Mouse (Mus musculus) CD4-positive, CD25-positive, alpha-beta regulatory T cell, adult 4 months (primary cell): ENCODE data around the gene T. TPM values are rescaled to one million over a fixed set of nuclear protein-coding genes. Genes with fewer than 3 reads are reported as not detected.
"Not testable (repeated sequence)": the region's sequence is repeated elsewhere in the genome, so short reads cannot be mapped to it uniquely, and the experiment has no call there.

Experiments
- ATAC-seq: one replicate; pipeline ENCODE4 v1.8.0; 2017
- polyA plus RNA-seq, 2 experiments: library from polyadenylated mRNA; unstranded; fragments of 100-300 nt; shearing (Covaris generic); gene quantifications; one replicate each; pipeline ENCODE4 v1.2.1; 2017

Gene T
- polyA plus RNA-seq, result not detected

DNA sequence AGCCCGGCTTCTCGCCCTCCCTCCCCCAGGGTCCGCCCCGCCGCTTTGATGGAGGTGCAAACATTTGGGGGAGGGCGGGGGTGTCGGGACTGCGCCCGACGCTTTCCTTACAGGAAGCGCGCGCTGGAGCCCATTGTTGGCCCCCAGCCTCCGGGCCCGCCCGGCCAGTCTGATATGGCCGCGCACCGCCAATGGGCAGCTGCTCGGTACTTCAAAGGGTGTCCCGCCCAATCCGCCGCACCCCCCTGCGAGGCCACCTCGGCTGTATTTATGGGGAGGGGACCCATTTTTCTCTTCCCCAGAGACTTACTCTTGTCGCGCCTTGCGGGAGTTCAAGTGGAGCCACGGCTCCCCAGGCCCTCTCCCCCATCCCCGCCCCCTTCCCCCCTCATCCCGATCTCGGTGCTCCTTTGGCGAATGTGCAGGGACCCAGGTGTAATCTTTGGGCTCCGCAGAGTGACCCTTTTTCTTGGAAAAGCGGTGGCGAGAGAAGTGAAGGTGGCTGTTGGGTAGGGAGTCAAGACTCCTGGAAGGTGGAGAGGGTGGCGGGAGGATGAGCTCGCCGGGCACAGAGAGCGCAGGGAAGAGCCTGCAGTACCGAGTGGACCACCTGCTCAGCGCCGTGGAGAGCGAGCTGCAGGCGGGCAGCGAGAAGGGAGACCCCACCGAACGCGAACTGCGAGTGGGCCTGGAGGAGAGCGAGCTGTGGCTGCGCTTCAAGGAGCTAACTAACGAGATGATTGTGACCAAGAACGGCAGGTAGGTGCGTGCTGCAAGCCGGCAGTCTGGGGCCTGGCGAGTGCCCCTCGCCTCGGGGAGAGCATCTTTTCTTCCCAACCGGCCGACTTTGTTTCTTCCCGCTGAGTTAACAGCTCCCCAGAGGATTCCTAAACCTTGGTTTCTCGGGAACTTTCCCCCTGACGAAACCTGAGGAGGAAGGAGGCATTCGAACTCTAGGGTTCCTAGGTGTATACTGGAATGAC, at the start of gene T:
TSS of gene T (plus strand) at position 446 of the 983 bp plus-strand sequence.
- no peak for ATAC-seq

DNA sequence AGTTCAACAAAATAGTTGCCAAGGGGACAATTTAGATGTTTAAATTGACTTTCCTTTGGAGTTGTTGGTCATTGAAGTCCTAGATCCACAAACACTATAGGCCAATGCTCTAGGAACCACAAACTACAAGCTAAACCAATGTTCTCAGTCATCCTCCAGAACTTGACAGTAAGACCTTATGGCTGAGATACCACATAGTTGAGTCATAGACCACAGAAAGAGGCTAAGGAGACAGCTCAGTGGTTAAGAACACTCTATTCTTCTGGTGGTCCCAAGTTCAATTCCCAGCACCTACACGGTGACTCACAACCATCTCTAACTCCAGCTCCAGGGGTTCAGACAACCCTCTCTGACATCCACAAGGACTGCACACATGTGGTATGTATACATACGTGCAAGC, 48.8 kb upstream of the T start:
- ATAC-seq, result no peak

DNA sequence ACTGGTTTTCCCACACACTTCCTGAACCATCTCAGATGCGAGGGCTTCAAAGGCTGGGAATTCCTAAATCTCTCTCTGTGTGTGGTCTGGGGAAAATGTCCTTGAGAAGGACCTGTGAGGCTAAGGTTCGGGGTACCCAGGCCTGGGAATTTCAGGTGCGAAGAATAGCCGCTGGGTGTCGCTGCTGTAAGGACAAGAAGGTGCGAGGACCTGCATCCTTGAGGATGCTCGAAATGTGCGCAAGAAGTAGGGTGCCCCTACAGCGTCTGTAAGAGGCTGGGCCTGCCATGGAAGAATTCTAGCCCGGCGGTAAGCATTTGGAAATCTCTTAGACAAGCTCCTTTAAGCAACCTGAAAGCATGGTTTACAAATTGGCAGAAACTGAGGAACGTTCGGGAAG, 45.8 kb upstream of the T start:
- peak; percentile 56 for ATAC-seq

DNA sequence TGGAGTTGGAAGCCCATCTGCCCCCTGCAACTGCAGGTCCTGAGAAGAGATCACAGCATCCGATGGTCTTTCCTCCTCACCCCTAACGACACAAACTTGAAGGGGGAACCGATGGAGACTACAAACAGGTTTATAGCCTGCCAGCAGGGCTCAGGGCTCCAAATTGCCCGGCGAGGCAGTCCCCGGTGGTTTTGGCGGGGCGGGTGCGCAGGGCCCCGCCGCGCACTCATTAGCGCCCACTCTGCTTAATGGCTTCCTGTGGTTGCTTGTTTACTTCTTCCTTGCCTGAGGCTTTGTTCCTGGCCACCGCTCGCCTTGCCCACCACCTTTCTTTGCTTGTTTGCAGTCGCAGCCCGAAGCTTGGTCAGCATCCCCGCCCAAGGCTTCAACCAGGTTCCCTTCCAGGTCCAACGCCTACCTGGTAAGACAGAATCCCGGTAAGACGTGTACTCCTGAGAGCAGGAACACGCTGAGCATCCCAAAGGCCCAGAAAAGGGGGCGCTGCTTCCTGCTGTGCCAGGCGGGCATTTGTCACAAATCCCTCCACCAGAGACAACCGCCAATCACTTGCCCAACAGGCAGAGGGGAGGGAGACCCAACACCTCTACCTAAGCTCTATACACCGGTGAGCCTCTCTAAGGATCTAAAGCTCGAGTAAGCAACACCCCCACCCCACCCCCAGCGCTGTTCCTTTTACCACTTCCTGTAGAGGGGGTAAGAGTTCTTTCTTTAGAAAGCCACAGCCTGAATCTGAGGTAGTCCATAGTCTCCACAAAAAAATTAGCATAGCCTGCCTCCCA, 45.0 kb upstream of the T start:
- peak; percentile 92 for ATAC-seq

DNA sequence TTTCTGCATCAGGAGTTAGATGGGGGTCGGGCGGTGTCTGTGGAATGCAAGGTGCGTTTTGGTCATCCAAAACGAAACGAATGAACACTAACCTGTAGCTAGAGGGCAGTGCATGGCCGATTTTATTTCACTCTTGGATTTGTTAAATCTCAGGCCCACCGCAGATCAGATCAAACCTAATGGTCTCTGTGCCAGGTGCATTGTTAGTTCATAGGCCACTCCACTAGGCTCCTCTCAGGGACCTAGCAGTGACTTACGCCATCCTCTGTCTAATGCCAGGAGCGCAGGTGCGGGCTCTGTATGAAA, 44.5 kb upstream of the T start:
- ATAC-seq, result no peak

DNA sequence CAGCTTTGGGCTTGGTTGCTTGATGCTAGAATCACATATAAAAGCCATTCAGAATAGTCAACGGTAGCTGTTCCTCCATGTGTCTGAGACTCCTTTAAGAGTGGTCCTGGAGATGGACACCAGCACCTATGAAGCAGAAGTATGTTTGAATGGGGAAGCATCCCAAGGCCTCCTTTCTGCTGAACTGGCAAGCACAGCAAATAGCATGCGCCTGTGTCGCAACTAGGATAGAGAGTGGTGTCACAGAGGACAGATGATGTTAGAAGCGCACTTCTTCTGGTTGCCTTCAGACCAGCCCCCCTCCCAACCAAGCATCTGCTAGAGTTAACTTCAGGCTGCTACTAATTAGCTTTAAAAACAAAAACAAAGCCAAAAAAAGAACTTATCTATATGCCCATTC, 43.7 kb upstream of the T start:
- ATAC-seq, result no peak

DNA sequence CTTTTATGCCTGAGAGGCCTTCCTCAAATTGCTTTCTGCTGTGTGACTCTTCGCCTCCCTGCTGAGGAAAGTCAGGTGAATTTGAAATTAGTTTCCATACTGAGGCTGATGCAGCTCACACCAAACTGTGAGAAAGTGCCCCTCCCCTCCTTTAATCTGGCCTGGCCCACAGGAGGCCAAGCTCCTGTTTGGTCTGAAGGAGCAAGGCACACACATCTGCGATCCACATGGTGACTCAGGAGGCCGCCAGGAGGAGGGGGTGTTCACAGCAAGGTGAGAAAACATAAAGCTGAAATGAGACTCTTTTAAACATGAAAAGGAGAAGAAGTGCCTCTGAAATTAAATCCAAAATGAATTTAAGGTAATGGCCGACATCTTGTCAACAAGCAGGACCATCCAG, 37.9 kb upstream of the T start:
- ATAC-seq, result no peak

DNA sequence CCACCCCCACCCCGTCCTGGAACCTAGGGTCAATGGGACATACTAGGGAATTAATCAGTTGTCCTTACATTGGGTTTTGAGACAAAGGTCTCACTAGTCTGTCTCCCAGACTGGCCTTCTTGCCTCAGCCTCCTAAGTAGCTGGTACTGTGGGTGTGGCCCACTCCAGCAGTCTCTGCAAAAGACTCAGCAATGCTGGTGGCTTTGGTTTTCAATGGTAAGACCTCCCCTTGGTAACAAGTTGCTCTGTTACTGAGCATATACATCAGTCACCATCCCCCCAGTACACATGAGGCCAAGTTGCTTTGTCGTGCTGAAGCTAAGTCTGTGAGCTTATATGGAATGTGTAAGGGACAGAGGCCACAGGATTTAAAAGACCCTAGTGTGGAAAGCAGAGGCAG, 36.3 kb upstream of the T start:
- ATAC-seq, result no peak

DNA sequence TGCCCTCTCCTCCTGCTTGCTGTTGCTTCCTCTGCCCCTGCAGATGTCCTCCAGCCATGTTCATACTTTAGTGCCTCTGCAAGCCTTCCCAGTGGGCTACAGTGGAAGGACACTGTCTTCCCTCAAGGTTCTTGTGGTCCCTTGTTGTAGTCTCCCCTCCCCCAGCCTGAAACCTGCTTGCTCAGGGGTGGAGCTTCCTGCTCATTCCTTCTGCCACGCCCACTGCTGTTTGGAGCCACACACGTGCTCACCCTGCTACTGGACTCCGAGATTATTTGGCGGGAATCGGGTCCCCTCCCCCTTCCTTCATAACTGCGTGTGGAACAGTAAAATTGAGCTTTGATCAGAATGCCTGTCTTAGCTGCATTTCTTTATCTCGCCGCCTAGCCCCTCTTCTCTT, 30.3 kb upstream of the T start:
- ATAC-seq, result not testable (repeated sequence)

DNA sequence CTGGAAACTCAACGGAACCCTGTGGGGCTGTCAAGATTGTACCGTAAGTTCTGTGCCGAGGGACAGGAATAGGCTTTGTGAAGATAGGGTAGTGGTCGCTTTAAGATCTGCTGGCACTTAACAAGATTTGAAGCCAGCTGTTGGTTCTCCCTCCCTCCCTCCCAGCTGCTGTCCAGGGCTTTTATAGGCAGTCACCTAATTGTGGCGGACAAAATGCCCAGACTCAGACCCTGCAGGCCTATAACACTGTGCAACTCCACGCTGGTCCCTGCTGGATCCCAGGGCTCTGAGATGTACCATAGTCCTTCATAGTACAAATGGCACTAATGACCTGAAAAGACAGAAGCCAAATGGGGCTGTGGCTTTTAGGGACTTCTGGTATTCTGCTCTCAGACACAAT, 27.9 kb upstream of the T start:
- ATAC-seq, result no peak

DNA sequence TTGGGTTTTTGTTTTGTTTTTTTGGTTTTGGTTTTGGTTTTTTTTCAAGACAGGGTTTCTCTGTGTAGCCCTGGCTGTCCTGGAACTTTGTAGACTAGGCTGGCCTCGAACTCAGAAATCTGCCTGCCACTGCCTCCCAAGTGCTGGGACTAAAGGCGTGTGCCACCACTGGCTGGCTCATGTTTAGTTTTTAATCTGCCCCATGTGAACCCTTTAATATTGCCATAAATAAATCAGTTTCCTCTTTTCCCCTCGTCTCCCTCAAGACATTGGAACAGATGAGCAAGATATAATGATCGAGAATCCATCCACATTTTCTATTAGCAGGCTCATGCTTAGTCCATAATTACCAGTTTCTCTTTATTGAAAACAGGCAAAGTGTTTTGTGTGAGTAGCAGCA, 26.2 kb upstream of the T start:
- ATAC-seq, result not testable (repeated sequence)

DNA sequence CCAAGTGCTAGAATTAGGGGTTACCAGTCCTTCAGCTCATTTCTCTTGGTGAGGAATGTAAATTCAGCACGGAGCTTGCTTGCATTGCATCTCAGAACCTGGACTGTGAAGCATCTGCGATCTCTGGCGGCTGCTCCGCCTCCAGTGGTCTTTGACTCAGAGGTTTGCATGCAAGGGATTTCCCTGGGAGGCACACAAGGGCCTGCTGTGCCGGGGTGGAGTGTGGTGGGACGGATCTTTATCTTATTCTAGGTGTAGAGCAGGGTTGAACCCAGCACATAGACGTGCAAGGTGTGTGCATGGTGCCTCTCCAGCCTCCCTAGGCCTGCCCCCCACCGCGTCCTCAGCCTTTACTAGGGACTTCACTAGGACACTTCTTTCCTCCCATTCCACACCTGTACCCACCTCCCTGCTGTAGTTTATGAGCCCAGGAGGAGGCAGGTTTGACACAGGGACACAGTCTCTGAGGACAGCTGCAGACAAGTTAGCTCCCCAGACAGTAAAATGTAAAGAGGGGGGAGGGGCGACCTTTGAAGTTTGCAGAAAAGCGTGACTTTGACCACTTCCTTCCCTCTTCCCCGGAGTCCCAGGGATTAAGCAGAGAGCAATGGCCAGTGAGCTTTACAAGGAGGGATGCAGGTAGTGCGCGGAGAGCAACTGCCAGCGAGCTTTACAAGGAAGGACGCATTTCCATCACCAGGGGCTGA, 25.5 kb upstream of the T start:
- ATAC-seq, result no peak

DNA sequence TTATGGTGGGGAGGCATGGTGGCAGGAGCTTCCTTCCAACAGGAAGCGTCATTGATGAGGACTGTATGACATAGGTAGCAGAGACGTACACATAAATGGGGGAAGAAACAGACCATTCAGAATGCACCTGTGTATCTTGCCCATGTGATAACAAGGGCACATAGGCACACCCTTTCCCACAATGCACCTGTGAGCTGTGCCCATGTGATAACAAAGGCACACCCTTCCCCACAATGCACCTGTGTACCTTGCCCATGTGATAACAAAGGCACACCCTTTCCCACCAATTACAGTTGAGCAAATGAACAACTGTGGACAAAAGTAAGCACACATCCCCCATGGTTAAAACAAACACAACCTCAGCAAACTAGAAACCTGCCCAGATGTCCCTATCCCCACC, 23.9 kb upstream of the T start:
- no peak for ATAC-seq

DNA sequence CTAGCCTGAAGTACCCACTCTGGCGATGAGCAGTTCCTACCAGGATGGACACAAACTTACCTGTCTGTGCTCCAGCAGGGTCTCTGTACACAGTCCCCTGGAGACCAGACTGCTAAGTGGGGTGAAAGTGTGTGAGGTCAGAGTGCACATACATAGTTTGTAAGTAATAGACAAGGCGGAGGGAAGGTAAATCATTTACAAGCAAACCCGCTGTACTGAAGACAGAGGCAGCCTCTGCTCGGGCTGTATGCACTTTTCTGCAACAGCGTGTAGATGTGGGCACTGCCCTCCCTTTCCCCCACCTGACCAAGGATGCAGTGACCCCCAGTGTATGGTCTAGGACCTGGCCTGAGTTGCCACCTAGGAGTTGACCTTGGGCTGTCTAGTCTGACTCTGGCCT, 20.6 kb upstream of the T start:
- ATAC-seq, result no peak

DNA sequence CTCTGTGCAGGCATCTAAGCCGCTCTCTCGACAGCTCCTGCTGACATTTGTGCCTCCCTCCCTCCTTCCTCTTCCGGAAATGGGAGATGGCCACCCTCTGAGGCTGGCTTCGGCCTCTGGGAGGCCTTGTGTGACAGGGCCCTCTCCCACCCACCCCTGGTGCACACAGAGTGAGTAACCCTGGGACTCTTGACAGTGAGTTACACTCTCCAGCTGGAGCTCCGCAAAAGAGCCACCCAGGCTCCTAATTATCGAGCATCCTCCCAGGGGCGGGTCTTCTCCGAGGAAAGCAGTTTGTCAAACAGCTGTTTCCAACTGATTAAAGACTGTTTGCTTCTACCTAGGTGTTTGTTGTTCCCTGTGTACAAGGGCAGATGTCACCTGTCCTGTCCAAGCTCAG, 18.7 kb upstream of the T start:
- no peak for ATAC-seq

DNA sequence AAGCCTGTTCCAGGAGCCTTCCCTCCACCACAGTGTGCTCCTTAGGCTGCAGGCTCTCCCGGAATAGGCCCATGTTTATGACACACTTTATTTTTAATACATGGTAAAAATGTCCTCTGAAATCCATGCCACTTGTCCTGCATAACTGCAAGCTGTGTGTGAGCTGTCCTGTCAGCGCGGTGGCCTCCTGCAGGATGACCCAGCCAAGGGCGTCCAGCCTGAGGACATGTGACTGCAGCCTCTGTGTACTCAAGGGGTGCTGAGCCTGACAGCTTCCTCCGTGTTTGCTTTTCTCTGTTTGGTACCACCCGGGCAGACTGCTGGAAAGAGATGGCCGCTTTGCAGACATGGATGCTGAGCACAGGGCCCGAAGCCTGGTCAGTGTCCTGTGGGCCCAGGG, 17.4 kb upstream of the T start:
- ATAC-seq, result no peak

DNA sequence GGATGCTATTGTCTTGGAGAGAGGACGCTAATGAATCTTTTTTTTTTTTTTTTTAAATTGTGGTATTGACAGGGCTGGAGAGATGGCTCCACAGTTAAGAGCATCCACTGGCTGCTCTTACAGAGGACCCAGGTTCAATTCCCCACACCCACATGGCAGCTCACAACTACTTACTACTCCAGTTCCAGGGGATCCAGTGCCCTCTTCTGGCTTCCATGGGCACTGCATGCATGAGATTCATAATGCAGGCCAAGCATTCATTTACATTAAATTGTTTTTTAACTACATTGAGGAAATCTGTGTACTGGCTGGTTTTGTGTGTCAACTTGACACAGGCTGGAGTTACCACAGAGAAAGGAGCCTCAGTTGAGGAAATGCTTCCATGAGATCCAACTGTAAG, 13.5 kb upstream of the T start:
- ATAC-seq, result no peak

DNA sequence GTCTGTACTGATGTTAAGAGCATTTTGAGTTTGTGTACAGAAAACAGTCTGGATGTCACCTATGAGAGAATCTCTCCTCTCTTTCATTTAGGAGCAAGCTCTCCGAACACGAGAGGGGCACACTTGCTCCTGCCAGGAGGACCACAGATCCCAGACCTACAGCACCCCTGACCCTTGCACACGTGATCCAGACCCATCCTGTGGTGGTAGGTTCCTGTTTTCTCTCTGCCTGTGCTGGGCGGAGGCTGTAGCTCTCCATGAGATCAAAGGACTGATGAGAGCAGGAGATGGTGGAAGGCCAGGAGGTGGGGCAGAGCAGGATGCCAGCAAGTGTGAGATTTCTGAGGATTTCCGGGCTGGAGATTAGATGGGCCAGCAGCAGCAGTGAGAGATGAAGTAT, 12.7 kb upstream of the T start:
- no peak for ATAC-seq

DNA sequence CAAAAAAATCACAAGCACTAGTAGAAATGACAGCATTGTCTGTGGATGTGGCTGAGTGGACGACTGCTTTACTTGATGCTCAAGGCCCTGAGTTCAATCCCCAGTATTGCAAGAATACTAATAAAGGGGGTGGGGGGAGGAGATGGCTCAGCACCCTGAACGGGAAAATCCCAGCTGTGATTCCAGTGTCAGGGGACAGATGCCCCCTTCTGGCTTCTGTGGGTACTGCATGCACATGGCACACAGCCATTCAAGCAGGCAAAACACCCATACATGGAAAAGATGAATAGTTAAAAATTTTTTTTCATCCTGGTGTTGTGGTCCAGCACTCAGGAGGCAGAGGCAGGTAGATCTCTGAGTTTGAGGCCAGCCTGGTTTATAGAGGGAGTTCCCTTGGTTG, 10.9 kb upstream of the T start:
- ATAC-seq, result peak; percentile 34

DNA sequence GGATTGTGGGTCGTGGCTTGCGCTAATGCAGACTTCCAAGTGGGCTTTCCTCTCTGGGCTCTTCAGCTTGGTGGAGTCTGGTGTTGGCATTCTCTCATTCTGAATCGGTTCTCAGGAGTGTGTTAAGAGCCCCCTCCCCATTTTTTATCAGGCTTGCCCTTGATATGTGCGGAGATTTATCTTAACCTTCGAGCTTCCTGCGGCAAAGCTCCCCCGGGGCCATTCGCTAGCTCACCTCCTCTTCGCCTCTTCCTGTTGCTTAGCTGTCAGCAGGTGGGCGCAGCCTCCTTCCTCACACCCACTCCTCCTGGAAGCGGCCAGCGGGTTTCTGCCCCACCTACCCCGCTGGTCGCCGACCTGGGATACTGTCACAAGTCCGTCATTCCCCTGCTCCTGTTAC, 4.8 kb upstream of the T start:
- no peak for ATAC-seq

DNA sequence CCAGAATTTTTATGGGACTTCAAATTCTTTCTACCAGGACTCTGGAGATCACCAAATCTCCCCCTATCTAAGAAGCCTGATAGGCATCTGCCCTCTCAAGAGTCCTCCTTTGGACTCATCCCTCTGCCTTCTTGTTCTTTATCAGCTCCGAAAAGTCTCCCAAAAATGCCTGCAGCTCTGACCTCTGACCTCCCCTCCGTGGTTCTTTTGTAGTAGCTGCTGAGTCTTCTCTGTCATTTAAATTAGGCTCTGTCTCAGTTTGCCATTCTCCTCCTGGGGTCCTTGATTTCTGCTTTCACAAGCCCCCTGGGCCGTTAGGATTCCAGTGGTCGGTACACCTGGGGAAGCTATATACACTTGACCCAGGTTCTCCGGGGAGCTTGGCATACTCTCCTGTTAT, 4.3 kb upstream of the T start:
- ATAC-seq, result no peak

DNA sequence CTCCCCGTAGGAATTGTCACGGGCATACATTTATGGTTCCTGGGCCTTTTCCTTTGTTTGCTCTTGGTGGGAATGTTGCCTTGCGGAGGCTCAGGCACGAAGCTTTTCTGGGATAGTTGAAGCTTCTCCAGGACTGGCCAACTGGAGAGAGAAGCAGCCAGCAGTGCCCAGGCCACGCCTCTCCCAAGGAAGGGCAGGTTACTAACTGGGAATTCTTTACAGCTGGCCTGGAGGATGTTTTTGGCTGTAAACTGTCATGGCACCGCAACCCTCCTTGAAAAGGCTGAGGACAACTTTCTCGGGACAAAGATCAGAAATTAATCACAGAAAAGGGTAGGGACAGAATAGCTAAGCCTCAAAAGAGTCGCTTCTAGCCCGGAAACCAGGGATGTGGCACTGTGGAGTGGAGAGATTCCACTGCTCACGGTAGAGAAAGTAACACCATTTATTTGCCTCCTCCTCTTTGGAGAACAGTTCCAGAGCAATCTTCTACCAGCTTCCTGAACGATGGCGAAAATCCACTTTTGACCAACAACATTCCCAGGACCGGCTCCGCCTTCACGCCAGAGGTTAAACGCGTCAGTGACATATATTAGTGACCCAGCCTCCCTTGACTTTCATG, 1.9 kb upstream of the T start:
- ATAC-seq, result no peak
